Mouse (Mus musculus): ENCODE measurements around the gene Herpud2. TPM values are rescaled to one million over a fixed set of nuclear protein-coding genes. Genes with fewer than 3 reads are reported as not detected.

Herpud2 gene
- polyA plus RNA-seq, 1 experiment from 2014 or later, result 33.4 TPM

GRCm38 (mm10) chr9:25089122-25089521, 62.5 kb downstream of the Herpud2 start, which contains the start of gene Gm10181:
Gene Gm10181 (plus strand): TSS chr9:25089422.
- Histone ChIP-seq H3K4me1 (ENCODE audit: control insufficient read depth, insufficient read depth, low read length) (no peaks in the 10 kb centered on the region), H3K27ac (ENCODE audit: low read depth, low read length) (no peak within 1 kb of the TSS), H3K4me3 (ENCODE audit: low read depth, low read length) (no peak within 1 kb of the TSS), H3K4me2 (ENCODE audit: low read depth) (no peak within 1 kb of the TSS), H3K27me3 (ENCODE audit: control insufficient read depth, insufficient read depth, low read length) (no peaks in the 10 kb centered on the region), H3K36me3 (ENCODE audit: control insufficient read depth, insufficient read depth, low read length) (no peaks in the 10 kb centered on the region), H3K9me3 (ENCODE audit: control insufficient read depth, low read length) (no peaks in the 10 kb centered on the region), H3K9ac (ENCODE audit: low read length) (no peak within 1 kb of the TSS)
- DNase-seq (ENCODE audit: low spot score), result no peak
- WGBS, result 75% methylated on average over 2 of the region's 2 CpGs
- ATAC-seq (ENCODE audit: insufficient read depth, low FRiP score, low TSS enrichment), result no peak

- no peak overlapping the region for H3K27ac ChIP-seq (ENCODE audit: low read depth, low read length)
- H3K4me3 ChIP-seq (ENCODE audit: low read depth, low read length), result no peak overlapping the region
- ATAC-seq (ENCODE audit: insufficient read depth, low FRiP score, low TSS enrichment), result no peak
- H3K36me3 ChIP-seq (ENCODE audit: control insufficient read depth, insufficient read depth, low read length), result no peaks in the 10 kb centered on the region
- no peak for DNase-seq (ENCODE audit: low spot score)
- no peaks in the 10 kb centered on the region for H3K4me1 ChIP-seq (ENCODE audit: control insufficient read depth, insufficient read depth, low read length)
- H3K9me3 ChIP-seq (ENCODE audit: control insufficient read depth, low read length), result no peaks in the 10 kb centered on the region
- no peak overlapping the region for H3K9ac ChIP-seq (ENCODE audit: low read length)
- 85% methylated on average over 1 of the region's 1 CpGs for WGBS
- no peaks in the 10 kb centered on the region for H3K27me3 ChIP-seq (ENCODE audit: control insufficient read depth, insufficient read depth, low read length)
- H3K4me2 ChIP-seq (ENCODE audit: low read depth), result no peak overlapping the region
These were observed 75.1 kb downstream of the Herpud2 start for GRCm38 (mm10) chr9:25076505-25076904.

- Histone ChIP-seq H3K4me2 (ENCODE audit: low read depth) (no peak overlapping the region), H3K9me3 (ENCODE audit: control insufficient read depth, low read length) (no peaks in the 10 kb centered on the region), H3K4me1 (ENCODE audit: control insufficient read depth, insufficient read depth, low read length) (no peaks in the 10 kb centered on the region), H3K36me3 (ENCODE audit: control insufficient read depth, insufficient read depth, low read length) (no peaks in the 10 kb centered on the region), H3K9ac (ENCODE audit: low read length) (no peak overlapping the region), H3K4me3 (ENCODE audit: low read depth, low read length) (no peak overlapping the region), H3K27me3 (ENCODE audit: control insufficient read depth, insufficient read depth, low read length) (no peaks in the 10 kb centered on the region), H3K27ac (ENCODE audit: low read depth, low read length) (no peak overlapping the region)
- WGBS, result 63% methylated on average over 3 of the region's 3 CpGs
- no peak for ATAC-seq (ENCODE audit: insufficient read depth, low FRiP score, low TSS enrichment)
- no peak for DNase-seq (ENCODE audit: low spot score)
These were observed 75.6 kb downstream of the Herpud2 start for GRCm38 (mm10) chr9:25075977-25076376.

- no peak overlapping the region for H3K27ac ChIP-seq (ENCODE audit: low read depth, low read length)
- H3K36me3 ChIP-seq (ENCODE audit: control insufficient read depth, insufficient read depth, low read length), result no peaks in the 10 kb centered on the region
- DNase-seq (ENCODE audit: low spot score) (no peak), ATAC-seq (ENCODE audit: insufficient read depth, low FRiP score, low TSS enrichment) (no peak)
- H3K4me3 ChIP-seq (ENCODE audit: low read depth, low read length), result no peak overlapping the region
- H3K9ac ChIP-seq (ENCODE audit: low read length), result no peak overlapping the region
- H3K4me2 ChIP-seq (ENCODE audit: low read depth), result no peak overlapping the region
- 72% methylated on average over 1 of the region's 1 CpGs for WGBS
- no peaks in the 10 kb centered on the region for H3K9me3 ChIP-seq (ENCODE audit: control insufficient read depth, low read length)
- H3K27me3 ChIP-seq (ENCODE audit: control insufficient read depth, insufficient read depth, low read length), result no peaks in the 10 kb centered on the region
- H3K4me1 ChIP-seq (ENCODE audit: control insufficient read depth, insufficient read depth, low read length), result no peaks in the 10 kb centered on the region
These were observed 79.0 kb downstream of the Herpud2 start for GRCm38 (mm10) chr9:25072666-25073065.

- no peak overlapping the region for H3K27ac ChIP-seq (ENCODE audit: low read depth, low read length)
- DNase-seq (ENCODE audit: low spot score), result no peak
- H3K27me3 ChIP-seq (ENCODE audit: control insufficient read depth, insufficient read depth, low read length), result no peaks in the 10 kb centered on the region
- H3K4me3 ChIP-seq (ENCODE audit: low read depth, low read length), result no peak overlapping the region
- H3K36me3 ChIP-seq (ENCODE audit: control insufficient read depth, insufficient read depth, low read length), result no peaks in the 10 kb centered on the region
- H3K9me3 ChIP-seq (ENCODE audit: control insufficient read depth, low read length), result no peaks in the 10 kb centered on the region
- H3K4me2 ChIP-seq (ENCODE audit: low read depth), result no peak overlapping the region
- 80% methylated on average over 2 of the region's 3 CpGs for WGBS
- no peaks in the 10 kb centered on the region for H3K4me1 ChIP-seq (ENCODE audit: control insufficient read depth, insufficient read depth, low read length)
- ATAC-seq (ENCODE audit: insufficient read depth, low FRiP score, low TSS enrichment), result no peak
- H3K9ac ChIP-seq (ENCODE audit: low read length), result no peak overlapping the region
These were observed 92.9 kb downstream of the Herpud2 start for GRCm38 (mm10) chr9:25058726-25059125.

Other genes with a start within 250 kb of the Herpud2 start
- not detected in 2 replicates for gene Gm10181, start 62.4 kb downstream of the Herpud2 start, polyA plus RNA-seq (2014; fragmentation: Nextera tagmentation; extraction: Ambion mirVana)
- 305 and 311 TPM in 2 replicates for gene Sept7, start 100.6 kb upstream of the Herpud2 start, polyA plus RNA-seq (2014; fragmentation: Nextera tagmentation; extraction: Ambion mirVana)